Mouse (Mus musculus) lung, postnatal 0 days (tissue): ENCODE measurements around the gene Eif4e. TPM values are rescaled to one million over a fixed set of nuclear protein-coding genes. Genes with fewer than 3 reads are reported as not detected.

Source experiments
- ATAC-seq: fragments of 200-750 bp; cut with Nextera tagmentation; 2 replicates; pipeline ENCODE4 v1.8.0; 2017; ENCODE audit warnings: moderate library complexity
- DNase-seq: peaks from one replicate; pipeline ENCODE4 v3.0.0-alpha.2; 2016; ENCODE audit warnings: low spot score
- H3K27ac ChIP-seq: fragments of 300-500 bp; sonication (generic); 2 replicates; pipeline ENCODE4 v1.5.1; 2014; ENCODE audit warnings: antibody characterized with exemption, mild to moderate bottlenecking, low read length, mixed read lengths
- H3K27me3 ChIP-seq: fragments of 300-500 bp; sonication (generic); replicated peaks from 2 replicates; pipeline ENCODE4 v1.6.1; 2014; ENCODE audit warnings: low read length, mixed read lengths; ENCODE audit not compliant: insufficient read depth
- H3K36me3 ChIP-seq: fragments of 300-500 bp; sonication (generic); 2 replicates; pipeline ENCODE4 v1.6.1; 2014; ENCODE audit warnings: low read length, mixed read lengths; ENCODE audit not compliant: insufficient read depth
- H3K4me1 ChIP-seq: fragments of 300-500 bp; sonication (generic); 2 replicates; pipeline ENCODE4 v1.6.1; 2014; ENCODE audit warnings: antibody characterized with exemption, low read depth, low read length, mixed read lengths; ENCODE audit not compliant: insufficient read depth
- H3K4me2 ChIP-seq: fragments of 300-500 bp; sonication (generic); replicated peaks from 2 replicates; pipeline ENCODE4 v1.6.1; 2014; ENCODE audit warnings: low read depth, mild to moderate bottlenecking, low read length, moderate library complexity, mixed read lengths
- H3K4me3 ChIP-seq: fragments of 300-500 bp; sonication (generic); 2 replicates; pipeline ENCODE4 v1.5.1; 2014; ENCODE audit warnings: low read depth, low read length
- H3K9ac ChIP-seq: fragments of 300-500 bp; sonication (generic); replicated peaks from 2 replicates; pipeline ENCODE4 v1.6.1; 2014; ENCODE audit warnings: low read depth, mild to moderate bottlenecking
- H3K9me3 ChIP-seq: fragments of 300-500 bp; sonication (generic); 2 replicates; pipeline ENCODE4 v1.6.1; 2016; ENCODE audit warnings: low read length, mixed read lengths
- CTCF ChIP-seq: IDR thresholded peaks from 2 replicates; pipeline ENCODE4 v1.5.1; 2016; ENCODE audit warnings: antibody characterized with exemption, mild to moderate bottlenecking
- EP300 ChIP-seq: IDR thresholded peaks from 2 replicates; pipeline ENCODE4 v1.6.1; 2016; ENCODE audit warnings: antibody characterized with exemption, mild to moderate bottlenecking, control low read depth
- WGBS: fragments of 180-500 bp; shearing (Covaris S2); extraction: QIAGEN DNeasy Blood & Tissue Kit; methylation state at CpG from one replicate; pipeline ENCODE4 v1.1.7; 2014; 5-methylcytosine and 5-hydroxymethylcytosine counted together
- microRNA counts: library from miRNA; unstranded; fragments of <30 nt; microRNA quantifications from one replicate; lab custom pipeline; 2015
- microRNA-seq: library from miRNA; unstranded; fragments of <30 nt; microRNA quantifications from one replicate; pipeline ENCODE4, GENCODE M21; 2016
- polyA plus RNA-seq: library from polyadenylated mRNA; unstranded; fragments of >200 nt; fragmentation: Nextera tagmentation; extraction: Ambion mirVana; gene quantifications from 2 replicates; pipeline ENCODE4 v1.2.1, GENCODE M21; 2015

The Eif4e gene
- polyA plus RNA-seq, 1 experiment from 2014 or later: 125 TPM

DNA sequence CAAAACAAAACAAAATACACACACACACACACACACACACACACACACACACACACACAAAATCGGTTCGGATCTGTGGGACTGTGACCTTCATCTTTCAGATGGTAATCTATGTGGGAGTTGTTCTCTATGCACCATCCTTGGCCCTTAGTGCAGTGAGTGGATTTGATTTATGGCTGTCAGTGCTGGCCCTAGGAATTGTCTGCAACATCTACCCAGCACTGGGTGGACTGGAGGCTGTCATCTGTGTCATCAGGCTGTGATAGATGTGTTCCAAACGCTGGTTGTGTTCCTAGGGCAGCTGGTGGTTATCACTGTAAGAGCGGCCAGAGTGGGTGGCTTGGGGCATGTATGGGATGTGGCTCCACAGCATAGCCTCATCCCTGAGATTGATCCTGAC, 75.1 kb downstream of the Eif4e start:
- H3K27ac ChIP-seq: no peak overlapping the region
- no peaks in the 10 kb centered on the region for H3K27me3 ChIP-seq
- ATAC-seq (no peak), DNase-seq (no peak)
- WGBS: 70% methylated on average over 4 of the region's 4 CpGs
- no peak overlapping the region for H3K4me2 ChIP-seq
- no peak overlapping the region for H3K4me3 ChIP-seq
- no peaks in the 10 kb centered on the region for H3K9me3 ChIP-seq
- H3K36me3 ChIP-seq: no peaks in the 10 kb centered on the region
- no peaks in the 10 kb centered on the region for H3K4me1 ChIP-seq
- no peak for TF ChIP-seq EP300
- no peak for TF ChIP-seq CTCF
- no peak overlapping the region for H3K9ac ChIP-seq

DNA sequence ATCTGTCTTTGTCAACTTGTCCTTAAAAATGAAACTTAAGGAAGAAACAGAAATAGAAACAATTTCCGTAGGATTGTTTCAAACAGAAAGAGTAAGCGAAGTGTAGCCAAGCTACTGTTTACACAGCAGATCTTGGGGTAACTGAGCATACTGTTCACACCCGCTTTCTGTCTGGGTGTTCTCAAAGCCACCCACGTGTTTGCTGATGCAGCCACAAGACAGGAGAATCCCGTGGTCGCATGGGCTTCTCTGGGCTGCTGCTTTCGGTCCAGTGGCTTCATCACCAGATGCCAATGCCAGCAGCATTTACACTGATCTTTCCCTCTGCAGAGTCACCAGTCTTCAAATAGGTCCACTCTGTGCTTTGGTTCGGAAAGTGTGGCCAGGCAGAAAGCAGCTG, 79.2 kb downstream of the Eif4e start:
- Histone ChIP-seq H3K36me3 (no peaks in the 10 kb centered on the region), H3K9me3 (no peaks in the 10 kb centered on the region), H3K9ac (no peak overlapping the region), H3K4me1 (no peaks in the 10 kb centered on the region), H3K4me3 (no peak overlapping the region), H3K27me3 (no peaks in the 10 kb centered on the region), H3K4me2 (peak overlapping the region; percentile 36), H3K27ac (no peak overlapping the region)
- ATAC-seq (no peak), DNase-seq (peak; percentile 8)
- no peak for TF ChIP-seq CTCF
- TF ChIP-seq EP300: no peak
- 26% methylated on average over 8 of the region's 8 CpGs for WGBS

DNA sequence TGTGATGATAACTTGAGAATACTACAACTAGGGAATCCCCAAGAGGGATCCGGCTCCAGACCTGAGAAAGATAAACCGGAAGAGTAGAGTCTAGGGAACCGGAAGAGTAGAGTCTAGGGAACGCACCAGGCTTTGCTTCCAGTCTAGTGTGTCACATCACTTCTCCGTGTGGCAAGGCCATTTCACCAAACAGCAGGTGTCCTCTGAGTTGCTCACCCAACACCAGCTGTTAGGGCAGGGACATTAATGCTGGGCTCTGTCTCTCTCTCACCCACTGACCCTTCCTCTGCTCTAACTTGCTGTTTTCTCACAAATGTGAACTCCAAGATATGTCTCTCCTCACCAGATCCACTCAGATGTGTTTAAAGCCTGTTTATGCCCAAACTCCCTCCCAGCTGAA, 82.7 kb downstream of the Eif4e start:
- WGBS: 80% methylated on average over 5 of the region's 5 CpGs
- H3K4me2 ChIP-seq: no peak overlapping the region
- H3K36me3 ChIP-seq: no peaks in the 10 kb centered on the region
- no peak for TF ChIP-seq EP300
- no peak for TF ChIP-seq CTCF
- DNase-seq: no peak
- no peak overlapping the region for H3K9ac ChIP-seq
- H3K9me3 ChIP-seq: no peaks in the 10 kb centered on the region
- ATAC-seq: no peak
- H3K4me1 ChIP-seq: no peaks in the 10 kb centered on the region
- no peak overlapping the region for H3K4me3 ChIP-seq
- no peak overlapping the region for H3K27ac ChIP-seq
- H3K27me3 ChIP-seq: no peaks in the 10 kb centered on the region

MicroRNAs within 50 kb of the gene (microRNA counts, 519-probe panel; counts per million panel counts)
- microRNA mmu-miR-1956 (lab: Ali Mortazavi, UCI): not detected

Small RNAs within 50 kb of the gene (microRNA-seq; reads per million reads assigned to microRNA genes)
- gene Mir1956: not detected

Other genes starting within 250 kb of the Eif4e start
- gene Adh6a, start 212.9 kb upstream of the Eif4e start, polyA plus RNA-seq: 0.20 TPM in 1 of 2 replicates, not detected in the other
- gene Adh6b, start 184.4 kb upstream of the Eif4e start, polyA plus RNA-seq: 0.07 TPM in 1 of 2 replicates, not detected in the other
- gene Adh4, start 110.7 kb upstream of the Eif4e start, polyA plus RNA-seq: not detected in 2 replicates
- gene Adh5, start 83.1 kb upstream of the Eif4e start, polyA plus RNA-seq: 116 and 125 TPM in 2 replicates
- gene Metap1, start 36.7 kb upstream of the Eif4e start, polyA plus RNA-seq: 23.9 and 25.2 TPM in 2 replicates
- gene Tspan5, start 216.0 kb downstream of the Eif4e start, polyA plus RNA-seq: 33.0 and 35.0 TPM in 2 replicates